Mouse (Mus musculus): ENCODE results near the gene Cntnap2.

- TF ChIP-seq TAL1 (IDR thresholded peaks at IDR 0.05; ENCODE audit: low read length), result no peak
- no peak for TF ChIP-seq GATA1 (IDR thresholded peaks at IDR 0.05; ENCODE audit: low read length)
Measured at GRCm38 (mm10) chr6:47287722-47288121, 2228.6 kb downstream of the Cntnap2 start.

Data from erythroblast, embryonic 14.5 days (primary cell).